Mouse (Mus musculus) stomach, postnatal 0 days (tissue): Measurements from ENCODE around the gene Gm8909. TPM values are rescaled to one million over a fixed set of nuclear protein-coding genes. Genes with fewer than 3 reads are reported as not detected.
A peak's percentile ranks its signal among the peaks of the same experiment; 100 is the strongest.
"Not testable (repeated sequence)": the region's sequence is repeated elsewhere in the genome, so short reads cannot be mapped to it uniquely, and the experiment has no call there.

Experiments used
- ATAC-seq: fragments of 200-750 bp; cut with Nextera tagmentation; 2 replicates; pipeline ENCODE4 v1.8.0; 2017; ENCODE audit not compliant: low FRiP score, low TSS enrichment
- DNase-seq: peaks from one replicate; pipeline ENCODE4 v3.0.0-alpha.2; 2016; ENCODE audit warnings: low spot score
- H3K27ac ChIP-seq: fragments of 300-500 bp; sonication (generic); replicated peaks from 2 replicates; pipeline ENCODE4 v1.5.1; 2014; ENCODE audit warnings: mild to moderate bottlenecking, control low read depth
- H3K27me3 ChIP-seq: fragments of 300-500 bp; sonication (generic); 2 replicates; pipeline ENCODE4 v1.6.1; 2014; ENCODE audit warnings: low read length; ENCODE audit not compliant: control insufficient read depth, insufficient read depth
- H3K36me3 ChIP-seq: fragments of 300-500 bp; sonication (generic); 2 replicates; pipeline ENCODE4 v1.6.1; 2014; ENCODE audit warnings: low read length, mixed read lengths; ENCODE audit not compliant: control insufficient read depth, insufficient read depth
- H3K4me1 ChIP-seq: fragments of 300-500 bp; sonication (generic); replicated peaks from 2 replicates; pipeline ENCODE4 v1.6.1; 2014; ENCODE audit warnings: antibody characterized with exemption; ENCODE audit not compliant: control insufficient read depth, insufficient read depth
- H3K4me2 ChIP-seq: fragments of 300-500 bp; sonication (generic); replicated peaks from 2 replicates; pipeline ENCODE4 v1.6.1; 2014; ENCODE audit warnings: low read depth, mild to moderate bottlenecking, control low read depth, moderate library complexity
- H3K4me3 ChIP-seq: fragments of 300-500 bp; sonication (generic); 2 replicates; pipeline ENCODE4 v1.5.1; 2014; ENCODE audit warnings: low read depth, low read length, control low read depth
- H3K9ac ChIP-seq: fragments of 300-500 bp; sonication (generic); 2 replicates; pipeline ENCODE4 v1.6.1; 2014; ENCODE audit warnings: mild to moderate bottlenecking, low read length, control low read depth, mixed read lengths
- H3K9me3 ChIP-seq: fragments of 300-500 bp; sonication (generic); 2 replicates; pipeline ENCODE4 v1.6.1; 2016; ENCODE audit warnings: low read length; ENCODE audit not compliant: control insufficient read depth
- CTCF ChIP-seq: IDR thresholded peaks from 2 replicates; pipeline ENCODE4 v1.5.1; 2016; ENCODE audit warnings: antibody characterized with exemption, low read depth, mild to moderate bottlenecking, moderate library complexity
- EP300 ChIP-seq: optimal IDR thresholded peaks from 2 replicates; pipeline ENCODE3; 2016; ENCODE audit warnings: antibody characterized with exemption
- WGBS: fragments of 180-500 bp; shearing (Covaris S2); extraction: QIAGEN DNeasy Blood & Tissue Kit; methylation state at CpG from one replicate; pipeline ENCODE4 v1.1.7; 2014; 5-methylcytosine and 5-hydroxymethylcytosine counted together
- polyA plus RNA-seq: library from polyadenylated mRNA; unstranded; fragments of >200 nt; fragmentation: Nextera tagmentation; extraction: Ambion mirVana; gene quantifications from 2 replicates; pipeline ENCODE4 v1.2.1, GENCODE M21; 2015

The Gm8909 gene
- polyA plus RNA-seq, 1 experiment from 2014 or later, result 0.22 TPM

DNA sequence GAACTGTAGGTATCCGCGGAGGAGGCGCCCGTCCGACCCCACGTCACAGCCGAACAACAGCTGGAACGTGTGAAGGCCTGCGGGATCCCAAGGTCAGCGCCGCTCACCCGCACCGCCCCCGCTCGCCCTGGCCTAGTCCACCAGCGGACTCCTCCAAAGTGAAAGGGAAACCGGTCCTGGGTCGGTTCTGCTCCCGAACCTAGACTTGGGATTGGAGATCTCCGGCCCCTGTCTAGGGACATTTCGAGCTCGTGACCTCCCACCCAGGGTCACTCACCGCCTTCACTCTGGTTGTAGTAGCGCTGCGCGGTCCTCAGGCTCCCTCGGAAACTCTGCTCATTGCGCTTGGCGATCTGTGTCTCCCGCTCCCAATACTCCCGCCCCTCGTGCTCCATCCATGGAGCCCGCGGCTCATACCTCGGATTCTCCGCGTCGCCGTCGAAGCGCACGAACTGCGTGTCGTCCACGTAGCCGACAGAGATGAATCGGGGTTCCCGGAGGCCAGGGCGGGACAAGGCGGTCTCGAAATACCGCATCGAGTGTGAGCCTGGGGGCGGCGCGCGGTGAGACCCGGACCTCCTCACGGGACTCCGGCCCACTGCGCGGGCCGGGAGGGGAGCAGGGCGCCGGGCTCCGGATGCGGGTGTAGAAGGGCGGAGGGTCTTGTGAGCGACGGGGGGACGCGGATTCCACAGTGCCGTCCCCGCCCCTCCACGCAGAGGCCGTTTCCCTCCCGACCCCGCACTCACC lies 23.1 kb downstream of the Gm8909 start:
- WGBS, result 2% methylated on average over 62 of the region's 78 CpGs
- Histone ChIP-seq H3K4me1 (peaks cover 2% of the 10 kb centered on the region; the same call in 1 of the 2 replicates), H3K4me2 (peak overlapping the region; percentile 66), H3K9ac (no peak overlapping the region), H3K4me3 (peak overlapping the region; percentile 50), H3K27me3 (peaks cover 2% of the 10 kb centered on the region; the same call in 1 of the 2 replicates), H3K36me3 (no peaks in the 10 kb centered on the region), H3K27ac (no peak overlapping the region), H3K9me3 (no peaks in the 10 kb centered on the region)
- peak; percentile 54 for ATAC-seq
- peak; percentile 31 for DNase-seq
- no peak for TF ChIP-seq EP300
- TF ChIP-seq CTCF, result no peak

DNA sequence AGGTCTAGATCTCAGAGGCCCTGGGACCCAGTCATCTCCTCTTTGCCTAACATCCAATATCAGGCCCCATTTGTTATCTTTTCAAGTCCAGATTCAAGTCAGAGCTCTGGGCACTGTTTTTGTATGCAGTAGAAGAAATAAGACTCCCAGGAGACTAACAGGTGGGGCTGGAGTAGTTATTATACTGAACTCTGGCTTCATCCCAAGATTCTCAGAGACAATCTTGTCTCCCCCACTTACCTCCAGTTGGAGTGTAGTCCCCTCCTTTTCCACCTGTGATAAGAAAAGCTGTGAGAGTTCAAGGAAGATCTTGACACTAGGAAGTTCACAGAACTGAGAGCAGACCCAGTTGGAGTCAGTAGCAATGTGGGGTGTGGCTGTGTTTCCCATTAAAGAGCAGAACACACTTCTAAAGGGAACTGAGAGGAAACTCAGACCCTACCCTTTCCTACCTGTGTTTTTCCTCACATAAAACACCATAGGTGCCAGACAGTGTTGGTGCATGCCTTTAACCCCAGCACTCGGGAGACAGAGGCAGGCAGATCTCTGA lies 32.0 kb downstream of the Gm8909 start:
- H3K27me3 ChIP-seq, H3K9ac ChIP-seq, ATAC-seq, H3K27ac ChIP-seq, H3K4me3 ChIP-seq, H3K9me3 ChIP-seq, DNase-seq, H3K4me1 ChIP-seq, H3K4me2 ChIP-seq, H3K36me3 ChIP-seq: not testable (repeated sequence)
- WGBS, result 50% methylated on average over 1 of the region's 1 CpGs

DNA sequence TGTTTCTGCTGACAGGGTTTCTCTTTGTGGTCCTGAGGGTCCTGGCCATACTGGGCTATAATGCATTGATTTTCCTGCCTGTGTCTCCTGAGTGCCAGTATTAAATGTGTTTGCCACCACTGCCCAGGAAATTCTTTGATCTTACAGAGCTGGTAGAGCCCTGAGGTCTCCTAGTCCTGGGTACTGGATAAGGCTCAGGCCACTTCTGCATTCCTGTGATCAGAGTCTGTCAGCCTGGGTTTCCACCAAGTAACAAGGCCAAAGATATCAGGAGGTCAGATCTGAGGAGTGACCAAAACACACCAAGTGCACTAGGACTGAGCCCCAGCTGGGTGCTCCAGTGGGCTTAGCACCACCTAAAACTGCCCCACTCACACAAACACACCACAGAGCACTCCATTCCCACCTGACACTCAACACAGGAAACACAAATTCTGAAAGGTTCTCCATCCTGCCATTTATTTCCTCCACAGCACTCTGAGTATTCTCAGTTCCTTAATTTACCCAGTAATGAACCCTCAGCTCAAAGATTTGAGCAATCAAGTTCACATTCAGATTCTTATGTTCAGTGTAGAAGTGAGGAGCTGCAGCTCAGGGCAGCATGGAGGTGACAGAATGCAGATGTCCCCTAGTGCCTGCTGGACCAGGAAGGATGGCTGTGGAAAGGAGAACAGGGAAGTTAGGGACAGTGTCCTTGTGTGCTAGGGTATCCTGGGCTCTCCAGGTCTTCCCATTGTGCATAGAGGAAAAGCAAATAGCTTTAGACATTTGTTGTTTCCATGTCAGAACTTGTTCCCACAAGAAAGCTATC lies 32.7 kb downstream of the Gm8909 start:
- H3K36me3 ChIP-seq, H3K27me3 ChIP-seq, H3K9me3 ChIP-seq, DNase-seq, H3K4me2 ChIP-seq, ATAC-seq, H3K27ac ChIP-seq, H3K4me1 ChIP-seq, H3K9ac ChIP-seq, H3K4me3 ChIP-seq: not testable (repeated sequence)

DNA sequence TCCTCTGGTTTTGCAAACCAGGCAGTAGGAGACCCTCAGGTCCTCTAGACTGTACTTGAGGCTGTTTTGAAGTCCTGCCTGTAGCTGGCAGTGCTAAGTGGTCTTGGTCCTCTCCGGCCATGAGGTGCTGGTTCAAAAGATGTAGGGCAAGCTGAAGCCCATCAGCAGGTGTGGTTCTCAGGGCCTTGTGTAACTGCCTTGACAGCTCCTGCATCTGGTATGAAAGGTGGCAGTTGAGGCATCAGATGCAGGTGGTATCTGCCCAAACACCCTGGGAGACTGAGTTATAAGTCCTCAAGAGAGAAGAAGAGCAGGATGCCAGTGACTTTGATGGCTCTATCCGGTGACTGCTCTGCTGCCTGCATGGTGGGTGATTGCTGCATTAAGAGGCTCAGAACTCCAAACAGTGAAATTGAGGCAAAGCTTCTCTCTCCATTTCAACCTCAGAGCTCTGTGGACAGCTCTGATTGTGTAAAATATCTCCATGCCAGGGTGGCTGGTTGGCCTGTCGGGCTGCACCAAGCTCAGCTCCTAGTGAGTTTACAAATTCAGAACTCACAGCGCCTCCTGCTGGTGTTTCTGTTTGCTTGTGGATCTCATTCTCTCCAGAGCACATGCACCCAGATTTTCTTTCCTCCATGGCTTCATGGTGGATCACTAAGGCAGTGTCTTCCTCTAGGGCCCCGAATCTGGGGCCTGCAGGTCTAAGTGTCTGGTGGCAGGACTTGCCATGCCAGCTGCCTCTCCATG lies 36.6 kb downstream of the Gm8909 start:
- no peaks in the 10 kb centered on the region for H3K4me1 ChIP-seq
- ATAC-seq (no peak), DNase-seq (no peak)
- no peak overlapping the region for H3K27ac ChIP-seq
- no peaks in the 10 kb centered on the region for H3K9me3 ChIP-seq
- no peaks in the 10 kb centered on the region for H3K36me3 ChIP-seq
- H3K4me3 ChIP-seq, result no peak overlapping the region
- no peak overlapping the region for H3K9ac ChIP-seq
- 72% methylated on average over 5 of the region's 5 CpGs for WGBS
- 0 out of 2 replicates have a peak, but pooled peaks have one; percentile 11 for TF ChIP-seq CTCF
- TF ChIP-seq EP300, result no peak
- no peak overlapping the region for H3K4me2 ChIP-seq
- no peaks in the 10 kb centered on the region for H3K27me3 ChIP-seq

DNA sequence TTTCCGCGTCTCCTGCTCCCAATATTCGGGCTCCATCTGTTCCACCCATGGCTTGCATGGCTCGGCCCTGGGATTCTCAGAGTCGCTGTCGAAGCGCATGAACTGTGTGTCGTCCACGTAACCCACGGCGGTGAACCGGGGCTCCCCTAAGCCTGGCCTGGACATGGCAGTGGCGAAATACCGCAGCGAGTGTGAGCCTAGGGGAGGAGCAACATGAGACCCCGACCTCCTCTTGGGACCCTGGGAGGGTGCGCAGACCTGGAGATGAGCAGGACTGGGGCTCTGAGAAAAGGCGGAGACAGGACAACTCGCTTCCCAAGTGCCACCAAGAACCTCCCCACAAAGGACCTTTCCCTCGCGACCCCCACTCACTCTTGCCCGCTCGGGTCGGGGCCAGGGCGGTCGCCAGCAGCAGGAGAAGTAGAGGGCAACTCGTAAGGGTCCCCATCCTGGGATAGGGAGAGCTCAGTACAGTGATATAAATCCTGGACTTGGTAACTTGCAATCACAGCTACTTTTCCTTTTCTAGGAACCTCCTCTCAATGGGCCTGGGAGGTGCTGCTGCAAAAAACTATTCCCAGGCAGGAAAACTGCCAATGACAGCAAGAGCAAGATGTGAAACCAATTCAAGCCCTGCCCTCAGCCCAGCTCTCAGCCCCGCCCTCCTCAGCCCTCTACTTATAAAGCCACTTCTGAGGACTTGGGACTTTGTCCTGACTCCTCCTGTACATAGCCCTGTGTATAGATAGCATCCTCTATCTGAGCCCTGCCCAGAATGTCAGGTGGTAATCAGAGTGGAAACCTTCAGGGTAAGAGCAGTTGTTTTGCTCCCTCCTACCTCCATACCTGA lies 39.1 kb downstream of the Gm8909 start, which contains the start of gene Gm7030:
TSS of gene Gm7030 (minus strand) at position 458 of the 850 bp plus-strand sequence.
- H3K9ac ChIP-seq, H3K4me3 ChIP-seq, H3K27me3 ChIP-seq, H3K4me1 ChIP-seq, H3K9me3 ChIP-seq, H3K36me3 ChIP-seq, H3K27ac ChIP-seq: not testable (repeated sequence)
- WGBS, result 20% methylated on average over 21 of the region's 28 CpGs
- ATAC-seq (peak; percentile 88), DNase-seq (peak; percentile 32)
- H3K4me2 ChIP-seq, result peak within 1 kb of the TSS; percentile 8; the same call in 1 of the 2 replicates

DNA sequence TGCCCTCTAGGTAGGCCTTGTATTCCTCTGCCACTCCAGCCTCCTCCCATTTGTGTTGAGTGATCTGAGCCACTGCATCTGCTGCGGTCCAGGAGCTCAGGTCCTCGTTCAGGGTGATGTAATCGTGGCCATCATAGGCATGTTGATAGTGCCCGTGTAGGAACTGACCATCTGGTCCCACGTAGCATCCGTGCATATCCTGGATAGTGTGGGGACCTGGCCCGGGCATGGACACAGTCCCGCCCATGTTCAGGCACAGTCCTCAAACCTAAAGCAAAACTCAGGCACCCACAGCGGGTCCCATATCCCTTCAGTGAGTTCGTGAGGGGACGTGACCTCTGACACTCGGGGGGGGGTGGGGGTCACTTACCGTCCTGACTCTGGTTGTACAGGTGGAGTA lies 39.8 kb downstream of the Gm8909 start:
- not testable (repeated sequence) for H3K9ac ChIP-seq, H3K36me3 ChIP-seq, ATAC-seq, H3K27ac ChIP-seq, DNase-seq, H3K4me2 ChIP-seq, H3K4me3 ChIP-seq, H3K4me1 ChIP-seq, H3K27me3 ChIP-seq, H3K9me3 ChIP-seq
- WGBS, result 44% methylated on average over 10 of the region's 13 CpGs

DNA sequence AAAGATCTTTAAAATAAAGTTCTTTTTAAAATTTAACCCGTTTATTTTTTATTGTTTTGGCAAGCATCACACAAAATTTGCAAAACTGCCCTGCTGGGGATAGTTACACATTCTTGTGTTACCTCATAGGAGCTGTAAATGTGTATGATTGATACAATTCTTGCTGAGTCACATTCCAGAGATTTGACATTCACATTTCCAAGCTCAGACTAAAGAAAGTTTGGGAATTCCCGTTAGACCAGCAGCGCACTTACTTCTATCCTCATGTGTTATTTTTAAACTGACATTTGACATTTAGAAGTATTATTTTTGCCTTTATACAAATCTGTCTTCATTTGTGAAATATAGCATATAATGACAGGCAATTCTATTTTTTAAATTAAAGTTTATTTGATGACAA lies 44.2 kb downstream of the Gm8909 start:
- WGBS, result 49% methylated on average over 3 of the region's 3 CpGs
- not testable (repeated sequence) for H3K27ac ChIP-seq, H3K27me3 ChIP-seq, H3K4me3 ChIP-seq, H3K9me3 ChIP-seq, DNase-seq, H3K9ac ChIP-seq, H3K36me3 ChIP-seq, H3K4me1 ChIP-seq, ATAC-seq, H3K4me2 ChIP-seq
